Mouse (Mus musculus) bone marrow, adult 2 months (tissue): ENCODE measurements around the gene Nfam1.

Source experiments
- CTCF ChIP-seq: fragments of 200-500 bp; IDR thresholded peaks from 2 replicates; pipeline ENCODE4 v1.5.1; 2011; ENCODE audit warnings: low read length, control low read depth; ENCODE audit not compliant: control insufficient read depth, insufficient read depth
- POLR2A ChIP-seq: fragments of 200-500 bp; IDR thresholded peaks from 2 replicates; pipeline ENCODE4 v1.6.1; 2011; ENCODE audit warnings: low read depth, mild to moderate bottlenecking, control low read depth, low read length, borderline replicate concordance; ENCODE audit not compliant: control insufficient read depth

DNA sequence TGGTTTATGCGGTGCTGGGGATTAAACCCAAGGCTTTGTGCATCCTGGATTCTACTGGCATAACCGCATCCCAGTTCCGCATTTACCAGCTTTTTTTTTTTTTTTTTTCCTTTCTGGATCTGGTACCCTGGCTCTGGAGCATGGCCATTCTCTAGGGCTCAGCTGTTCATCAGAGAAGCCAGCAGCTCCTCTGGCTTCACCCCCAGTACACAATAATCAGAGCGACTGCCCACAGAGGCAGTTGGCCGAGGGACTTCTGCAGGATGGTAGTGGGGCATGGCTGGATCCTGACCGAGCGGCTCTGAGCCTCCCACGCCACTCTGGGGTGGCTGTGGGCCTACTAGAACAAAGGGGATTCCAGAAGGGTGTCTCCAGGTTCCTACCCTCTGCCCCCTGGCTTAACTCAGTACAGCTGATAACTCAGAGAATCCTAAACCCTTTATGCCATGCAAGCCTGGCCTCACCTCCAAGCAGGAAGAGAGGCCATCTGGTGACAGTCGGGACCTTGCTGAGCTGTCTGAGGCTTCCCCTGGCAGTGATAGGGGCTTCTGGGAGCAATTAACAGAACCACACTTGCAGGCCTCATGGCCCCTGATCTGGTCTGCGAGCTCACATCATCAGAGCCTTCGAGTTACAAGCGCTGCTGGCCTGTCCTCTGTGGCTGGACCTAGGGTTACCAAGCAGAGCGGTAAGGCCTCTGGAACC lies 40.9 kb downstream of the Nfam1 start:
- TF ChIP-seq CTCF (no peak), POLR2A (no peak)
